34 mouse cellular contexts compared by ENCODE assay signal in the genomic region with DNA sequence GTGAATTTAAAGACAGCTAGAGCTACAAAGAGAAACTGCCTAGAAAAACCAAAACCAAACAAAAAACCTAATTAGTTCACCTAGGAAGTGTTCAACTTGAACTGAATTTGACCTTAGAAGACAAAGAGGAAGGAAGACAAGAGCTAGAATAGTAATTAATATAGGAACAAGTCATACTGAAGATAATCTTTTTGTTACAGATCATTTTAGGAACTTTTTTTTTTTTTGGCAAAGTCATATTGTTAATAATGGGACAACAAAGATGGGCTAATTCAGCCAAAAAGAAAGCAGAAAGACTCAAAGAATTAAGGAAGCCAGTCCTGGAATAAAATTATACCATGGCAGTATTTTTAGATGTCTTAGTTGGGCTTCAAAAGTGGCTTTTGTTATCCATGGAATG.
"Had no signal": no experiment of that assay in that cellular context is flagged by ENCODE, and none has a peak within 500 bp of the region (broad histone marks: within the 10 kb centered on the region; RNA-seq: fewer than 3 reads in every experiment).

No protein-coding gene starts in this region.

- ATAC-seq: hindbrain, embryonic 16.5 days; hindbrain, postnatal 0 days; inflammation-experienced regulatory T-cells, adult 6 months; intestine, embryonic 15.5 days; intestine, embryonic 16.5 days had no signal

- H3K4me3 ChIP-seq: heart, embryonic 10.5 days; heart, embryonic 12.5 days; heart, embryonic 13.5 days; heart, embryonic 15.5 days; hindbrain, embryonic 10.5 days; hindbrain, embryonic 12.5 days; hindbrain, embryonic 13.5 days; hindbrain, embryonic 15.5 days; intestine, embryonic 15.5 days; kidney, embryonic 15.5 days; layer of hippocampus, adult 2 months; left cerebral cortex, adult 2 months had no signal

- DNase-seq: heart, postnatal 10 days; heart, postnatal 36 days; heart, postnatal 4 days; kidney, adult 11 months; kidney, adult 18-20 months; kidney, adult 2 months; kidney, adult 8-10 months; kidney, adult 9 months; kidney, postnatal 10 days; kidney, postnatal 14 days; kidney, postnatal 25 days; kidney, postnatal 36 days; kidney, postnatal 4 days; layer of hippocampus, adult 9-11 months; layer of hippocampus, postnatal 36 days had no signal

- H3K9ac ChIP-seq: heart, embryonic 12.5 days; heart, embryonic 13.5 days; heart, embryonic 15.5 days; hindbrain, embryonic 12.5 days; hindbrain, embryonic 13.5 days; hindbrain, embryonic 14.5 days; hindbrain, embryonic 15.5 days; intestine, embryonic 15.5 days; kidney, embryonic 15.5 days had no signal

- H3K4me2 ChIP-seq: heart, embryonic 11.5 days; heart, embryonic 12.5 days; heart, embryonic 13.5 days; heart, embryonic 15.5 days; hindbrain, embryonic 12.5 days; hindbrain, embryonic 13.5 days; hindbrain, embryonic 14.5 days; hindbrain, embryonic 15.5 days; intestine, embryonic 15.5 days; kidney, embryonic 15.5 days had no signal

- H3K27me3 ChIP-seq: heart, embryonic 12.5 days; heart, embryonic 13.5 days; heart, embryonic 15.5 days; hindbrain, embryonic 12.5 days; hindbrain, embryonic 13.5 days; hindbrain, embryonic 15.5 days; intestine, embryonic 15.5 days; kidney, embryonic 15.5 days had no signal

- H3K36me3 ChIP-seq: intestine, embryonic 15.5 days had no signal

- H3K27ac ChIP-seq: heart, embryonic 10.5 days; heart, embryonic 13.5 days; heart, embryonic 15.5 days; hindbrain, embryonic 10.5 days; hindbrain, embryonic 12.5 days; hindbrain, embryonic 13.5 days; hindbrain, embryonic 14.5 days; hindbrain, embryonic 15.5 days; hindbrain, postnatal 0 days; intestine, embryonic 15.5 days; kidney, embryonic 15.5 days; kidney, postnatal 0 days; layer of hippocampus, adult 2 months; left cerebral cortex, adult 2 months had no signal

- H3K9me3 ChIP-seq: heart, embryonic 10.5 days; heart, embryonic 12.5 days; heart, embryonic 13.5 days; heart, embryonic 15.5 days; hindbrain, embryonic 10.5 days; hindbrain, embryonic 13.5 days; hindbrain, embryonic 15.5 days; intestine, embryonic 15.5 days had no signal
